Mouse (Mus musculus) heart, embryonic 14.5 days (tissue): ENCODE results near the gene Nup37. TPM values are rescaled to one million over a fixed set of nuclear protein-coding genes. Genes with fewer than 3 reads are reported as not detected.

Experiments
- ATAC-seq: fragments of 200-750 bp; cut with Nextera tagmentation; 2 replicates; pipeline ENCODE4 v1.8.0; 2017; ENCODE audit warnings: low read depth, moderate TSS enrichment; ENCODE audit not compliant: insufficient number of reproducible peaks, insufficient read depth, low FRiP score
- H3K27ac ChIP-seq, 2 experiments: fragments of 200-500 bp in 1 of 2; fragments of 300-500 bp in 1 of 2; sonication (generic) in 1 of 2; replicated peaks in 1 of 2; 2 replicates each; pipeline ENCODE4 v1.5.1; 2012 to 2014; ENCODE audit warnings: low read depth in 2 of 2, low read length in 2 of 2, control low read depth in 1 of 2, mild to moderate bottlenecking in 1 of 2, mixed read lengths in 1 of 2; ENCODE audit not compliant: control insufficient read depth in 1 of 2, insufficient read depth in 1 of 2
- H3K27me3 ChIP-seq: fragments of 300-500 bp; sonication (generic); 2 replicates; pipeline ENCODE4 v1.6.1; 2014; ENCODE audit warnings: mild to moderate bottlenecking, low read length, control low read depth; ENCODE audit not compliant: control insufficient read depth, insufficient read depth
- H3K36me3 ChIP-seq: fragments of 300-500 bp; sonication (generic); 2 replicates; pipeline ENCODE4 v1.6.1; 2014; ENCODE audit warnings: mild to moderate bottlenecking, control low read depth, low read length, mixed read lengths; ENCODE audit not compliant: control insufficient read depth, insufficient read depth
- H3K4me1 ChIP-seq, 2 experiments: fragments of 200-500 bp in 1 of 2; fragments of 300-500 bp in 1 of 2; sonication (generic) in 1 of 2; 2 replicates each; pipeline ENCODE4 v1.6.1; 2012 to 2014; ENCODE audit warnings: low read length in 2 of 2, control low read depth in 1 of 2, mixed read lengths in 1 of 2; ENCODE audit not compliant: control insufficient read depth in 2 of 2, insufficient read depth in 2 of 2
- H3K4me2 ChIP-seq: fragments of 300-500 bp; sonication (generic); 2 replicates; pipeline ENCODE4 v1.6.1; 2014; ENCODE audit warnings: mild to moderate bottlenecking, low read length
- H3K4me3 ChIP-seq, 2 experiments: fragments of 200-500 bp in 1 of 2; fragments of 300-500 bp in 1 of 2; sonication (generic) in 1 of 2; 2 replicates each; pipeline ENCODE4 v1.5.1; 2012 to 2014; ENCODE audit warnings: low read length in 2 of 2, mild to moderate bottlenecking in 2 of 2, control low read depth in 1 of 2, low read depth in 1 of 2, moderate library complexity in 1 of 2; ENCODE audit not compliant: control insufficient read depth in 1 of 2, insufficient read depth in 1 of 2
- H3K9ac ChIP-seq: fragments of 300-500 bp; sonication (generic); 2 replicates; pipeline ENCODE4 v1.6.1; 2014; ENCODE audit warnings: mild to moderate bottlenecking, low read length
- H3K9me3 ChIP-seq: fragments of 300-500 bp; sonication (generic); 2 replicates; pipeline ENCODE4 v1.6.1; 2016; ENCODE audit warnings: low read length, control low read depth; ENCODE audit not compliant: control insufficient read depth
- WGBS: fragments of 180-500 bp; shearing (Covaris S2); extraction: QIAGEN DNeasy Blood & Tissue Kit; methylation state at CpG from one replicate; pipeline ENCODE4 v1.1.7; 2014; 5-methylcytosine and 5-hydroxymethylcytosine counted together
- polyA plus RNA-seq: library from polyadenylated mRNA; unstranded; fragments of >200 nt; fragmentation: Nextera tagmentation; extraction: Ambion mirVana; gene quantifications from 2 replicates; pipeline ENCODE4 v1.2.1, GENCODE M21; 2014

Gene Nup37
- polyA plus RNA-seq, result 34.5 and 39.7 TPM in 2 replicates

DNA sequence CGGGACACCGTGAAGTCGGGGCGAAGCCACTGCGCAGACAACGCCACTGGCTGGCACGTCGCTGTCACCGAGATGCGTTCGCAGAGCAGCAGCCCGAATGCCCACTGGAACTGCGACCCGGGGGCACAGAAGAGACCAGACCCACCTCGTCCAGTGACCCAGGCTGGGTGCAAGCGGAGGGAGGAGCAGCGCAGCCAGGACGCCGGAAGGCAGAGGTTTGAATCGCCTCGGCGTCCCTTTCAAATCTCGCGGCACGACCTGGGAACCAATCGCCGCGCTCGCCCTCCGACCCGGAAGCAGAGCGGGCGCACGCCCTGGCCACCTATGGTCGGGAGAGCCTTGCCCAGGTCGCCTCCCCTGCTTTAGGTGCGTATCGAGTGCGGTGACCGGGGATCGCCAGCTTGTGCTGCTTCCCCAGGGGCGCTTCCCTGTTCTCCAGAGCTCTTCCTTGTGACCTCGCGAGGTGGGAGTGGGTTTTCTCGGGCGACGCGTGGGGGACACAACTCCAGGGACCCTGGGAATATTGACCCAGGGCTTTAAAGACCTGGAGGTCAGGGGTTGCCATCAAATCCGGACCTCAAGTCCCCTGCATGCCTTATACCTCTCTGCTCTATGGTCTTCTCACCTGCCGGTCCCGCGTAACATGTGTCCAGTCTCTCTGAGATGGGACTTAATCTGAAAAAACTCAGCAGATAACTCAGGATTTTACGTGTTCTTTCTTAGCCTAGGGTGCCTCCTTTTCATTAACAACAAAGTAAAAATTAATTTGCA is at the start of gene Nup37, which contains the start of gene Parpbp:
Gene Nup37, plus strand, starts transcription at position 286 of the 771 bp plus-strand sequence.
Gene Parpbp, minus strand, starts transcription at position 235 of the 771 bp plus-strand sequence.
- Histone ChIP-seq H3K27me3 (no peaks in the 10 kb centered on the region), H3K4me3 (peak within 1 kb of the TSS; percentile 79 to 89), H3K4me1 (peaks cover 0 to 19% of the 10 kb centered on the region in 2 experiments; a peak in 2 of 4 replicates), H3K9me3 (no peaks in the 10 kb centered on the region), H3K4me2 (peak within 1 kb of the TSS; percentile 85), H3K36me3 (peaks cover 39% of the 10 kb centered on the region), H3K27ac (no peak within 1 kb of the TSS), H3K9ac (peak within 1 kb of the TSS; percentile 86)
- WGBS, result 1% methylated on average over 53 of the region's 53 CpGs
- ATAC-seq, result peak; percentile 82

DNA sequence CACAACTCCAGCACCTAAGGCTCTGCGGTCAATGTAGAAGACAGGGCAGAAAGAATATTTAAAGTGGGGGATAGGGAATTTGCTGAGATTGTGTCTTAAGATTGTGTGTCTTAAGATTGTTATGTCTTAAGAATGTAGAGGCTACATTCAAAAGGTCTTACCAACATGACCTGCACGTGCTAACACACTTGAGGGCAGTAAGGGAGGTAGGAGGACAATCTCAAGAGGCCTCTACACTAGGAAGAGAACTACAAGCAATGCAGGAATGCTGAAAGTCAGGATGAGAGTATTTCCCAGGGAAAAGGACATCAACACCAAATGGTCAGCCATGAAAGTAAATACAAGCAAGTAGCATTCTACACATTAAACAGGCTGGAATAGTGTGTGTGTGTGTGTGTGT is 40.6 kb upstream of the Nup37 start:
- no peak overlapping the region for H3K4me2 ChIP-seq
- H3K4me3 ChIP-seq, result no peak overlapping the region
- H3K9me3 ChIP-seq, result no peaks in the 10 kb centered on the region
- no peak overlapping the region for H3K9ac ChIP-seq
- H3K27me3 ChIP-seq, result no peaks in the 10 kb centered on the region
- H3K36me3 ChIP-seq, result peaks cover 5% of the 10 kb centered on the region; the same call in 1 of the 2 replicates
- no peak for ATAC-seq
- WGBS, result 90% methylated on average over 2 of the region's 2 CpGs
- H3K4me1 ChIP-seq, result no peaks in the 10 kb centered on the region
- H3K27ac ChIP-seq, result no peak overlapping the region

DNA sequence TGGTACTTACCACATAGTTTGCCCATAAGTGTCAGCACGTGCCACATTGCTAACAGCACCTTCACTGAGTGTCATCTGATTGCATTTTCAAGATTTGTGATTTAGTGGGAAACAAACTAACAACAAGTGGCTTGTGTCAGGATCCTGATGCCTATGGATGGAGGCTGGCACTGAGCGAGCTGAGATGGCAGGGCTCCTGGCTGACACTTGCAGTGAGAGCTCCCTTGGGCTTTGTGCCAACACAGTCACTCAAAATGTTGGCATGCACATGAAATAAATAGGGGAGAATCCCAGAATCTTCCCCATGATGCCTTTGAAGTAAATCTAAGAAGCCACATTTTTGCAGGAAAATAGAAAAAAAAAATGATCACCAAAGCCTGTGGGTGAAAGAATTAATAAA is 33.5 kb upstream of the Nup37 start:
- 75% methylated on average over 2 of the region's 2 CpGs for WGBS
- Histone ChIP-seq H3K4me1 (no peaks in the 10 kb centered on the region), H3K4me3 (no peak overlapping the region), H3K4me2 (no peak overlapping the region), H3K36me3 (peaks cover 20% of the 10 kb centered on the region), H3K27ac (no peak overlapping the region), H3K9me3 (no peaks in the 10 kb centered on the region), H3K9ac (no peak overlapping the region), H3K27me3 (no peaks in the 10 kb centered on the region)
- no peak for ATAC-seq

DNA sequence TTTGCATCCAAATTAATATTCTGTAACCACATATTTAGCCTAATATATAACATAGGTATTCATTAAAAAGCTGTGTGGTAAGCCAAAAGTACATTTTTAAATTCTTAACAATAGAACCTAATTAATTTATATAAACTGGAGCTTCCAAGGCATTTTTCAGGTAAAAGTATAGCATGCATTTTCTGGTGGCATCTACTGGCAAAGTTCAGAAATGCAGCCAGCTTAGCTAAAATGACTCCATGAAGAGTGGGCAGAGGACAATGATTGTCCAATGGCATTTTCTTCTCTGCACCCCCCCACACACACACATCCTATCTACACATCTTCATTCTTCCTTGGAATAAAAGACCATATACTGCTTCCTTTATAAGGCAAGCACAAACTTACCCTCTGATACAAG is 27.1 kb upstream of the Nup37 start:
- Histone ChIP-seq H3K27me3 (no peaks in the 10 kb centered on the region), H3K4me1 (no peaks in the 10 kb centered on the region), H3K9ac (no peak overlapping the region), H3K36me3 (peaks cover 23% of the 10 kb centered on the region), H3K4me2 (no peak overlapping the region), H3K9me3 (no peaks in the 10 kb centered on the region), H3K27ac (no peak overlapping the region), H3K4me3 (no peak overlapping the region)
- no peak for ATAC-seq

DNA sequence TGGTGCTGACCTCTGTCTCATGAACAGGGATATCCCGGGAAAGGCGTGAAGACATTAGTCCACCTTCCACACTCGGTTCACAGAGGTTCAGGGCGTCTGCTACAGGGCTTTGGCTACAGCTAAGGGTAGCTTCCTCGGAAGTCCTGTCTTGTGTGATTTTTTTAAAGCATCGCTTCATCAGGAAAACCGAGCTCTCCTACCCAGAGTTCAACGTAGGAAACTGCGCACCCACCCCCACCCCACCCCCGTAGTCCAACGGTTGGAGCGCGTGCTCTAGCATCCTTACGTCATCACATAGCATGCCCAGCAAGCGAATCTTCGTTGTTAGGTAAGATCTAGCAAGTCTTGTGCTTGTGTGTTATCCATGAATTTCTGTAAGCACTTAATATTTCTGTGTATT is 11.2 kb upstream of the Nup37 start:
- H3K36me3 ChIP-seq, result peaks cover 21% of the 10 kb centered on the region
- no peak overlapping the region for H3K9ac ChIP-seq
- H3K27ac ChIP-seq, result no peak overlapping the region
- H3K27me3 ChIP-seq, result no peaks in the 10 kb centered on the region
- H3K4me1 ChIP-seq, result no peaks in the 10 kb centered on the region
- H3K4me2 ChIP-seq, result no peak overlapping the region
- no peaks in the 10 kb centered on the region for H3K9me3 ChIP-seq
- H3K4me3 ChIP-seq, result no peak overlapping the region
- WGBS, result 93% methylated on average over 16 of the region's 16 CpGs
- ATAC-seq, result no peak

DNA sequence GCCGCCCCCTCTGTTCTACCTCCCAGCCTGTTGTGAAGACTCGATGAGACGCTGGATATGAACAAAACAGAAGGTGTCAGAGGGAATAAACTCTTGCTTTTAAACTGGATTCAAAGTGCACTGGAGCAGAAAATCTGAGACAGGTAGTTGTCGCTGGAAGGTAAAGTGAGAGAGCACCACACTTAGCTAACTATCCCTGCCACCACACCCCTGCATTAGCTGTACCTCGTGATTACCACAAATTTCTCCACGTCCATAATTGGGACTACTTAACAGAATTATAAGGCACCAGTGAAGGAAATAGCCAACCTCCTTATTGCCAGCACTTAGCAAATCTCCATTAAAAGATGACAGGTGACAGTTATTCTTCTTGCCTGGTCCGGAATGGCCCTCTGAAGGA is 605 bp upstream of the Nup37 start:
- H3K27me3 ChIP-seq, result no peaks in the 10 kb centered on the region
- peak overlapping the region; percentile 85 for H3K4me2 ChIP-seq
- no peak overlapping the region for H3K27ac ChIP-seq
- peak overlapping the region; percentile 86 for H3K9ac ChIP-seq
- H3K36me3 ChIP-seq, result peaks cover 33% of the 10 kb centered on the region
- ATAC-seq, result no peak
- no peaks in the 10 kb centered on the region for H3K9me3 ChIP-seq
- peak overlapping the region; percentile 79 to 89 for H3K4me3 ChIP-seq
- H3K4me1 ChIP-seq, result peaks cover 0 to 19% of the 10 kb centered on the region in 2 experiments; a peak in 2 of 4 replicates
- WGBS, result 17% methylated on average over 7 of the region's 7 CpGs

DNA sequence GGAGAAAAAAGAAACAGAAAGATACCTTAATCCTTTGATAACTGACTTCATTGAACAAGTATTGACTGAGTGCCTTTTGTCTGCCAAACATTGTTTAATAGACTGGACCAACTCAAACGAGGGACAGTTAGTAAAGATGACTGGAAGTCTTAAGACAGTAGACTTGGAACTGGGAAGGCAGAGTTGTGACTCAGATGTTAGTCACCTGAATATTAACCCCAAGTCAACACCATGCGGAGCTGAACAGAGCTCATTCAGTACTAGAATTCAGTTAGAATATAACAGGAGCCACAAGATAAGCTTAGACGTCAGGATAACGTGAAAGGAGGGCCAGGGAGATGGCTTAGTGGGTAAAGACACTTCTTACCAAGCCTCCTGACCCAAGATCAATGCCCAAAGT is 3.6 kb downstream of the Nup37 start:
- Histone ChIP-seq H3K36me3 (peaks cover 62% of the 10 kb centered on the region), H3K9ac (no peak overlapping the region), H3K4me1 (peaks cover 0 to 12% of the 10 kb centered on the region in 2 experiments; a peak in 2 of 4 replicates), H3K27ac (no peak overlapping the region), H3K4me3 (no peak overlapping the region), H3K27me3 (no peaks in the 10 kb centered on the region), H3K4me2 (no peak overlapping the region), H3K9me3 (no peaks in the 10 kb centered on the region)
- no peak for ATAC-seq
- WGBS, result 78% methylated on average over 4 of the region's 4 CpGs
